Mouse (Mus musculus) thymus, adult 2 months (tissue): Measurements from ENCODE around the gene Acvr2a. TPM values are rescaled to one million over a fixed set of nuclear protein-coding genes. Genes with fewer than 3 reads are reported as not detected.

ENCODE experiments used
- DNase-seq: peaks from one replicate; pipeline ENCODE4 v3.0.0; 2021
- H3K27ac ChIP-seq: fragments of 200-500 bp; 2 replicates; pipeline ENCODE4 v1.5.1; 2012; ENCODE audit warnings: low read length, control low read depth; ENCODE audit not compliant: control insufficient read depth, insufficient read depth
- H3K27me3 ChIP-seq: fragments of 200-500 bp; 2 replicates; pipeline ENCODE4 v1.6.1; 2012; ENCODE audit warnings: mild to moderate bottlenecking, low read length, moderate library complexity, mixed read lengths; ENCODE audit not compliant: control insufficient read depth, insufficient read depth
- H3K36me3 ChIP-seq: fragments of 200-500 bp; 2 replicates; pipeline ENCODE4 v1.6.1; 2012; ENCODE audit warnings: mild to moderate bottlenecking, low read length, moderate library complexity; ENCODE audit not compliant: control insufficient read depth, insufficient read depth
- H3K4me1 ChIP-seq: fragments of 200-500 bp; replicated peaks from 2 replicates; pipeline ENCODE4 v1.6.1; 2012; ENCODE audit warnings: low read length; ENCODE audit not compliant: control insufficient read depth, insufficient read depth
- H3K4me3 ChIP-seq: fragments of 200-500 bp; 2 replicates; pipeline ENCODE4 v1.5.1; 2012; ENCODE audit warnings: mild to moderate bottlenecking, low read length, control low read depth, moderate library complexity; ENCODE audit not compliant: control insufficient read depth, insufficient read depth
- CTCF ChIP-seq: fragments of 200-500 bp; IDR thresholded peaks from 2 replicates; pipeline ENCODE4 v1.5.1; 2012; ENCODE audit warnings: mild to moderate bottlenecking, control low read depth, low read length, moderate library complexity, borderline replicate concordance; ENCODE audit not compliant: control insufficient read depth, poor library complexity, insufficient read depth; ENCODE audit errors: extremely low read depth
- POLR2A ChIP-seq: fragments of 200-500 bp; IDR thresholded peaks from 2 replicates; pipeline ENCODE4 v1.6.1; 2012; ENCODE audit warnings: mild to moderate bottlenecking, low read length, control low read depth, moderate library complexity; ENCODE audit not compliant: control insufficient read depth, poor library complexity, insufficient read depth; ENCODE audit errors: extremely low read depth
- WGBS: fragments of 180-500 bp; shearing (Covaris S2); methylation state at CpG from one replicate; pipeline ENCODE4 v1.1.7; 2018; 5-methylcytosine and 5-hydroxymethylcytosine counted together
- polyA plus RNA-seq: library from polyadenylated mRNA; depleted of rRNA; stranded (reverse); fragments of >200 nt; gene quantifications from 2 replicates; pipeline ENCODE4 v1.2.3, GENCODE M21; 2012; rRNA removed

The Acvr2a gene
- 1.0 and 1.1 TPM in 2 replicates for polyA plus RNA-seq

GRCm38 (mm10) chr2:48813371-48814222 is at the start of gene Acvr2a:
Gene Acvr2a (plus strand): TSS chr2:48814109.
- peak; percentile 80 for DNase-seq
- H3K27me3 ChIP-seq, result peaks cover 4% of the 10 kb centered on the region; the same call in 1 of the 2 replicates
- under 1% methylated on average over 94 of the region's 105 CpGs for WGBS
- no peaks in the 10 kb centered on the region for H3K36me3 ChIP-seq
- H3K4me3 ChIP-seq, result peak within 1 kb of the TSS; percentile 92
- H3K27ac ChIP-seq, result no peak within 1 kb of the TSS
- TF ChIP-seq POLR2A (no peak), CTCF (no peak)
- 0 out of 2 replicates have a peak, but pooled peaks cover 3% of the 10 kb centered on the region for H3K4me1 ChIP-seq

DNA sequence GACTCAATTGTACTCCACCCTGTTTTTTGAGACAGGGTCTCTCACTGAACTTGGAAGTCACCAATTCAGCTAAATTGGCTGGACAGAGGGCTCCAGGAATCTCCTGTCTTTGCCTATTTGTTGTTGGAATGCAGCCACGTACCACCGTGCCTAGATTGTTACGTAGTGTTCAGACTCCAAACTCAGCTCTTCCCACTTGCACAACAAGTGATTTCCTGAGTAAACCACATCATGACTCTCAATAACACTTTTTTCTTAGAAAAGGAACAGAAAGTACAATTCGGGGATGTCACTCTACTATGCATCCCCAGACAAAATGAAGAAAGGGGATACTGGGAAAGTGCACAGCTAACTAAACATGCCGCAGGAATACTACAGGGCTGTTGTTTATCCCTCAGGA is 47.4 kb upstream of the Acvr2a start:
- no peaks in the 10 kb centered on the region for H3K4me1 ChIP-seq
- TF ChIP-seq CTCF (no peak), POLR2A (no peak)
- no peaks in the 10 kb centered on the region for H3K36me3 ChIP-seq
- H3K27ac ChIP-seq, result no peak overlapping the region
- no peaks in the 10 kb centered on the region for H3K27me3 ChIP-seq
- WGBS, result 32% methylated on average over 5 of the region's 5 CpGs
- H3K4me3 ChIP-seq, result no peak overlapping the region
- no peak for DNase-seq

DNA sequence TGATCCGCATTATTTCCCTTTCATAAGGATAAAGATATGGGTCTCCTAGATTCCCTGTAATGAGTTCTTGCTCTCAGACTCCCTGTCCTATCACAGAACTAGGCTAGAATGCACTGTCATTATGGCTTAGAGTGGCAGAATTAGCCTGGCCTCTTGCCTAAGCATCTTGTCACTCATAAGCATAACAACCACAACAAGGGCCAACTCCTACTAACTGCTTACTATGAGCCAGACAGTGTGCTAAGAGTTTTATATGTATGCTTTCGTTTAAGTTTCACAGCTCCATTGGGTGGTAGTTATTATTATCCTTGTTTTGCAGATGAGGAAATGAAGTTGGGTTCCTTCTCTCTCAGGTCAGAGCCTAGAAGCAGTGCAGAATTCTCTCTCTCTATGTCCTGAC is 46.1 kb upstream of the Acvr2a start:
- no peak for DNase-seq
- Histone ChIP-seq H3K27ac (no peak overlapping the region), H3K27me3 (no peaks in the 10 kb centered on the region), H3K4me1 (no peaks in the 10 kb centered on the region), H3K36me3 (no peaks in the 10 kb centered on the region), H3K4me3 (no peak overlapping the region)
- TF ChIP-seq CTCF, result no peak
- 79% methylated on average over 2 of the region's 2 CpGs for WGBS

GRCm38 (mm10) chr2:48768219-48768618 is 45.7 kb upstream of the Acvr2a start:
- no peak overlapping the region for H3K4me3 ChIP-seq
- TF ChIP-seq CTCF (no peak), POLR2A (no peak)
- no peak for DNase-seq
- H3K27me3 ChIP-seq, result no peaks in the 10 kb centered on the region
- H3K36me3 ChIP-seq, result no peaks in the 10 kb centered on the region
- no peak overlapping the region for H3K27ac ChIP-seq
- WGBS, result 94% methylated on average over 2 of the region's 2 CpGs
- no peaks in the 10 kb centered on the region for H3K4me1 ChIP-seq

DNA sequence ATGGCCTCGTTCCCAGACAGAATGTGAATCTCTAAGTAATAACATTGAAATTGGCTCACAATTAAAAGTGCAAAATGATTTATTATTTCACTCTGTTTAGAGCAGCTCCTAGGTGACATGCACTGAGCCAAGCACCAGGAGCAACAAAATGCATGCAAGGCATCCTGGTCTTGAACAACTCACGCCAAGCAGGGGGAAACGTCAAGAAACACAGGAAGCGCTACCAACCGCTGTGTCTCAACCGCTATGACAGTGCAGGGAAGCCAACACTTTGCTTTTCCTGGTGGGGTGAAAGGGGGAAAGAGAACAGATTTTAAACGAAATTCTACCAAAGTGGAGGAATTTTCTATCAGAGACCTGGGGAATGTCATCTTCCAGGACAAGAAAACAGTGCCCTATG is 43.8 kb upstream of the Acvr2a start:
- no peaks in the 10 kb centered on the region for H3K27me3 ChIP-seq
- H3K27ac ChIP-seq, result no peak overlapping the region
- no peak overlapping the region for H3K4me3 ChIP-seq
- H3K4me1 ChIP-seq, result no peaks in the 10 kb centered on the region
- 63% methylated on average over 7 of the region's 7 CpGs for WGBS
- no peak for DNase-seq
- TF ChIP-seq POLR2A, result no peak
- no peak for TF ChIP-seq CTCF
- no peaks in the 10 kb centered on the region for H3K36me3 ChIP-seq

GRCm38 (mm10) chr2:48770634-48771033 is 43.3 kb upstream of the Acvr2a start:
- WGBS, result 87% methylated on average over 3 of the region's 3 CpGs
- no peaks in the 10 kb centered on the region for H3K4me1 ChIP-seq
- H3K27me3 ChIP-seq, result no peaks in the 10 kb centered on the region
- H3K36me3 ChIP-seq, result no peaks in the 10 kb centered on the region
- no peak for DNase-seq
- TF ChIP-seq CTCF (no peak), POLR2A (no peak)
- H3K4me3 ChIP-seq, result no peak overlapping the region
- no peak overlapping the region for H3K27ac ChIP-seq
